Mouse (Mus musculus) intestine, postnatal 0 days (tissue): ENCODE results near the gene Cdc42bpb. TPM values are rescaled to one million over a fixed set of nuclear protein-coding genes. Genes with fewer than 3 reads are reported as not detected.

Experiments
- ATAC-seq: fragments of 200-750 bp; cut with Nextera tagmentation; 2 replicates; pipeline ENCODE4 v1.8.0; 2017; ENCODE audit warnings: mild to moderate bottlenecking, moderate TSS enrichment, moderate library complexity
- H3K27ac ChIP-seq: fragments of 300-500 bp; sonication (generic); 2 replicates; pipeline ENCODE4 v1.5.1; 2014; ENCODE audit warnings: mild to moderate bottlenecking, low read depth, low read length, moderate library complexity
- H3K27me3 ChIP-seq: fragments of 300-500 bp; sonication (generic); replicated peaks from 2 replicates; pipeline ENCODE4 v1.6.1; 2014; ENCODE audit warnings: low read length, mixed read lengths; ENCODE audit not compliant: control insufficient read depth, insufficient read depth
- H3K36me3 ChIP-seq: fragments of 300-500 bp; sonication (generic); 2 replicates; pipeline ENCODE4 v1.6.1; 2014; ENCODE audit warnings: mild to moderate bottlenecking, moderate library complexity; ENCODE audit not compliant: control insufficient read depth, insufficient read depth
- H3K4me1 ChIP-seq: fragments of 300-500 bp; sonication (generic); replicated peaks from 2 replicates; pipeline ENCODE4 v1.6.1; 2014; ENCODE audit warnings: antibody characterized with exemption, low read length, mixed read lengths; ENCODE audit not compliant: control insufficient read depth, insufficient read depth
- H3K4me2 ChIP-seq: fragments of 300-500 bp; sonication (generic); replicated peaks from 2 replicates; pipeline ENCODE4 v1.6.1; 2014; ENCODE audit warnings: low read depth, mild to moderate bottlenecking, moderate library complexity
- H3K4me3 ChIP-seq: fragments of 300-500 bp; sonication (generic); 2 replicates; pipeline ENCODE4 v1.5.1; 2014; ENCODE audit warnings: low read depth, low read length
- H3K9ac ChIP-seq: fragments of 300-500 bp; sonication (generic); 2 replicates; pipeline ENCODE4 v1.6.1; 2014; ENCODE audit warnings: mild to moderate bottlenecking, low read depth, low read length
- H3K9me3 ChIP-seq: fragments of 300-500 bp; sonication (generic); 2 replicates; pipeline ENCODE4 v1.6.1; 2016; ENCODE audit warnings: mixed run types; ENCODE audit not compliant: control insufficient read depth
- CTCF ChIP-seq: sonication (generic); IDR thresholded peaks from 2 replicates; pipeline ENCODE4 v1.5.1; 2016; ENCODE audit warnings: low read depth, mild to moderate bottlenecking, control low read depth, antibody characterized with exemption, moderate library complexity
- WGBS: fragments of 180-500 bp; shearing (Covaris S2); extraction: QIAGEN DNeasy Blood & Tissue Kit; methylation state at CpG from one replicate; pipeline ENCODE4 v1.1.7; 2014; 5-methylcytosine and 5-hydroxymethylcytosine counted together
- polyA plus RNA-seq: library from polyadenylated mRNA; unstranded; fragments of >200 nt; fragmentation: Nextera tagmentation; extraction: Ambion mirVana; gene quantifications from 2 replicates; pipeline ENCODE4 v1.2.1, GENCODE M21; 2015

The Cdc42bpb gene
- polyA plus RNA-seq, 1 experiment from 2014 or later, result 27.2 TPM

DNA sequence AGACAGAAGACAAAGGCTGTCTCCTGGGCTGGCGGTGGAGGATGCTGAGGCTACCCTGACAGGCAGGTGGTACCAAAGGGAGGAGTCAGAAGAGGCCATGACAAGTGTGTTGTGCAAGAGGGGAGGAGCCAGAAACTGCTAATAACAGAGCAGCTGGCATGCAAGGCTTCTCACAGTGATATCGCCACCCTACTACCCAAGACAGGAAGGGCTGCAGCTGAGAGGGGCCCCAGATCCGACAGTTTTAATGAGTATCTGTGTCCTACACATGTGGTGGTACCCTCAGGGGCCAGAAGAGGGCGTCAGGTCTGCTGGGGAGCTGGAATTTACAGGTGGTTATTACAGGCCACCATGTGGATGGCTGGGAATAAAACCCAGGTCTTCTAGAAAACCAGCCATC is 7.3 kb downstream of the Cdc42bpb start:
- Histone ChIP-seq H3K4me3 (no peak overlapping the region), H3K9ac (no peak overlapping the region), H3K4me2 (no peak overlapping the region), H3K4me1 (peaks cover 26% of the 10 kb centered on the region), H3K27ac (no peak overlapping the region), H3K9me3 (no peaks in the 10 kb centered on the region), H3K36me3 (no peaks in the 10 kb centered on the region; the same call in 1 of the 2 replicates), H3K27me3 (no peaks in the 10 kb centered on the region)
- WGBS, result 28% methylated on average over 4 of the region's 4 CpGs
- peak; percentile 58 for TF ChIP-seq CTCF
- ATAC-seq, result peak; percentile 70

DNA sequence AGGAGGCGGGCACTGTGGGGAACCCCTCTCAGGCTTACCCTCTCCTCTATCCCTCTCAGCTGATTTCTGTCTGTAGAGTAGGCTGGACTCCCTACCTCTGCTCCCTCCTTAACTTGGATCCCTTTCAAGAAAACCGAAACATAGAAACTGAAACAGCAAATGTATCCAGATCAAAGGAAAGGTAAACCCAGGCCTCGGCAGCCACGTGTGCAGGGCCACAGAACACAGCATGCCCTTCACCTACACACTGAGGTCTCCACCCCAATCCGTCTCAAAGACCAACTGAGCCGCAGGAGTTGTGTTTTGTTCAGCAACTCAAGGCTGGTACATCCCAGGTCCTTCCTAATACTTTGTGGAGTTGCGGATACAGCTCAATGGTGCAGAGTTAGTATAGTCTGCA is 10.5 kb downstream of the Cdc42bpb start:
- peak; percentile 29; the same call in 1 of the 2 replicates for ATAC-seq
- H3K27ac ChIP-seq, result no peak overlapping the region
- H3K4me2 ChIP-seq, result no peak overlapping the region
- H3K9me3 ChIP-seq, result no peaks in the 10 kb centered on the region
- no peak overlapping the region for H3K4me3 ChIP-seq
- no peak overlapping the region for H3K9ac ChIP-seq
- H3K27me3 ChIP-seq, result no peaks in the 10 kb centered on the region
- no peak for TF ChIP-seq CTCF
- no peaks in the 10 kb centered on the region; the same call in 1 of the 2 replicates for H3K36me3 ChIP-seq
- H3K4me1 ChIP-seq, result peaks cover 20% of the 10 kb centered on the region
- 62% methylated on average over 7 of the region's 7 CpGs for WGBS

DNA sequence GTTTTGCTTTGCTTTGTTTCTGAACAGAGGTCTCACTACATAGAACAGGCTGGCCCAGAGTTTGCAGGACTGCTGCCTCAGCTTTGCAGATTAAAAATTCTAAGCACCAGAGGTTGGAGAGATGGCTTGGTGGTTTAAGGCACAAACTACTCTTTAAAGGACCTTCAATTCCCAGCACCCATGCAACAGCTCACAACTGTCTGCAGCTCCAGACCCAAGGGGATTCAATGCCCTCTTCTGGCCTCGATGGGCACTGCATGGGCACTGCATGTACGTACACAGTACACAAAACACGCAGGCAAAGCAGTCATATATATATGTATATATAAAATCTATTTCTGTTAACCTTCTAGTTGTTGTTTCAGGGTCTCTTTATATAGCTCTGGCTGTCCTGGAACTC is 13.3 kb downstream of the Cdc42bpb start:
- no peaks in the 10 kb centered on the region for H3K27me3 ChIP-seq
- H3K27ac ChIP-seq, result no peak overlapping the region
- no peak overlapping the region for H3K4me2 ChIP-seq
- no peaks in the 10 kb centered on the region for H3K9me3 ChIP-seq
- no peak for ATAC-seq
- H3K36me3 ChIP-seq, result no peaks in the 10 kb centered on the region; the same call in 1 of the 2 replicates
- TF ChIP-seq CTCF, result peak; percentile 48; the same call in 1 of the 2 replicates
- WGBS, result 96% methylated on average over 3 of the region's 3 CpGs
- H3K4me3 ChIP-seq, result no peak overlapping the region
- no peak overlapping the region for H3K9ac ChIP-seq
- H3K4me1 ChIP-seq, result peaks cover 25% of the 10 kb centered on the region; the same call in 1 of the 2 replicates

DNA sequence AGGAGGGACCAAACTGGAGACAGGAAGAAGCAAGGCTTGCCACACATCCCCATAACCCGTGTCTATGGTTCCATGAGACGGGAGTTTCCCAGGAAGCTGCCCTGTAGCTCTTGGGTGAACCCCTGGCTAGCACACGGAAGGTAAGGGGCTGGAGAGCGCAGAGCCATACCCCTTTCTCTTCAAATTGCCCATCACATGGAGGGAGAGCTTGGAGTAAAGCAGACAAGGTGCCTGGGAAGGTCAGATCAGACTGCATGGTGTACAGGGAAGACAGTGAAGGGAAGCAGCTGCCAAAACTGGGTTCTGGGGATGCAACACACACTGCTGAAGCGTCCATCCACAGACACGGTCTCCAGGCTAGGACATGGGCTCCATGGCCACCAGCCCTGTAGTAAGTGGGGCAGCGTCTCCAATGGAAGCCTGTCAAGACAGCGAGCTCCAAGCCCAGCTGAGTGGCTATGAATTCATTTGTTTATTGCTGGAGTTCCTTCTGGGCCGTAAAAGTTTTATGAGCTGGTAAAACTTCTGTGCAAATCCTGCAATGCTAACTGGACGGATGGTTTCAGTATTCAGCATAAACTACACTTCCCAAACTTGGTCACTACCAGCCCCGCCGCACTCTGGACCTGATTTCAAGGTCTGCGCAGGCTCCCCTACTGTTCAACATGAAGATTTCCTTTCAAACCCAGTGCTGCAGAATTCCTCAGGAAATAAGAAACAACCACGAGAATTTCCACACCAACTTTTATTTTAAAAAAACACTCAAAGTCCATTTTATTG is 16.0 kb downstream of the Cdc42bpb start:
- peak; percentile 62; the same call in 1 of the 2 replicates for ATAC-seq
- no peak overlapping the region for H3K9ac ChIP-seq
- TF ChIP-seq CTCF, result 0 out of 2 replicates have a peak, but pooled peaks have one; percentile 13
- H3K4me1 ChIP-seq, result peaks cover 15% of the 10 kb centered on the region; the same call in 1 of the 2 replicates
- H3K27me3 ChIP-seq, result no peaks in the 10 kb centered on the region
- no peaks in the 10 kb centered on the region for H3K9me3 ChIP-seq
- H3K4me3 ChIP-seq, result no peak overlapping the region
- WGBS, result 37% methylated on average over 14 of the region's 14 CpGs
- peak overlapping the region; percentile 47 for H3K4me2 ChIP-seq
- H3K27ac ChIP-seq, result no peak overlapping the region
- 0 out of 2 replicates have a peak, but pooled peaks cover 3% of the 10 kb centered on the region for H3K36me3 ChIP-seq

DNA sequence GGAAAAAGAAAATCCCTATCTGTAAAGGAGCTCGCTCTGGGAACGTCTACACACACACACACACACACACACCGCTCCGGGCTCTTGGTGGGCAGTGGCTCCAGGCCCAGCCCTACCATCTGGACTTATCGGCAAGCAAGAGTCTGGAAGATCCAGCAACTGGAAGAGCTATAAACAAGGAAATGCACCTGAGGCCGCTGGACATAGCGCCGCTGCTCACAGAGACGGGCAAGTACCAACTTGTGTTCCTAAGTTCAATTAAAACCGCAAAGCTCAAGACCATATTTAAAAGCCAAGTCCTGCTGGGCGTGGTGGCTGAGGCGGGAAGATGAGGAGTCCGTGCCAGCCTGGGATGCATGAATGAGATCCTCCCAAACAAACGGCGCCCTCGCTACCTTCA is 16.8 kb downstream of the Cdc42bpb start:
- WGBS, result 63% methylated on average over 16 of the region's 16 CpGs

DNA sequence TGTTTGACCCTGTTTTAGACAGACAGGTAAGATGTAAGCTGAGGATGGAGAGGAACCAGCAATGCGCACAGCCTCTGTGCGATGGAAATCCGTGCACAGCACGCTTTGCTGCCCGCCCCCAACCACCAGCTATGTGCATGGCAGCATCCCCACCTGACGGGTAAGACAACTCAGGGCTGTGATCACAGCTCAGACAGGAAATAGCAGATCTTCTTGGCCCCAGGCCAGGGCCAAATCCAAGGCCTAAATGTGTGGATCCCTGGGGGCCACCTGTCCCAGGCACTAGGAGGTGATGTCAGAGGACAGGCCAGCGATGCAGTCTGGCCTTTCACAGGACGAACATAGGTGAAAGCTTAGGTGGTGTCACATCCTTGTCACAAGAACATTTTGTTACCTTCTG is 21.3 kb downstream of the Cdc42bpb start:
- Histone ChIP-seq H3K36me3 (0 out of 2 replicates have a peak, but pooled peaks cover 9% of the 10 kb centered on the region), H3K9me3 (no peaks in the 10 kb centered on the region), H3K27ac (no peak overlapping the region), H3K9ac (no peak overlapping the region), H3K4me1 (peaks cover 22% of the 10 kb centered on the region), H3K27me3 (no peaks in the 10 kb centered on the region), H3K4me3 (no peak overlapping the region), H3K4me2 (no peak overlapping the region)
- 77% methylated on average over 8 of the region's 8 CpGs for WGBS
- no peak for TF ChIP-seq CTCF
- no peak for ATAC-seq

More for the DNA sequence above, 16.8 kb downstream of the Cdc42bpb start:
- Histone ChIP-seq H3K4me2 (no peak overlapping the region; the same call in 1 of the 2 replicates), H3K36me3 (0 out of 2 replicates have a peak, but pooled peaks cover 3% of the 10 kb centered on the region), H3K27me3 (no peaks in the 10 kb centered on the region), H3K9me3 (no peaks in the 10 kb centered on the region), H3K9ac (no peak overlapping the region), H3K27ac (no peak overlapping the region), H3K4me1 (peaks cover 20% of the 10 kb centered on the region; the same call in 1 of the 2 replicates), H3K4me3 (no peak overlapping the region)
- no peak for ATAC-seq
- TF ChIP-seq CTCF, result no peak
